Mouse (Mus musculus) heart, embryonic 15.5 days (tissue): ENCODE results near the gene 5031410I06Rik. TPM values are rescaled to one million over a fixed set of nuclear protein-coding genes. Genes with fewer than 3 reads are reported as not detected.
"Not testable (repeated sequence)": the region's sequence is repeated elsewhere in the genome, so short reads cannot be mapped to it uniquely, and the experiment has no call there.

Experiments
- ATAC-seq: fragments of 200-750 bp; cut with Nextera tagmentation; replicated peaks from 2 replicates; pipeline ENCODE4 v1.8.0; 2017; ENCODE audit warnings: low read depth, moderate TSS enrichment; ENCODE audit not compliant: insufficient number of reproducible peaks, insufficient read depth, low FRiP score
- H3K27ac ChIP-seq: fragments of 300-500 bp; sonication (generic); 2 replicates; pipeline ENCODE4 v1.5.1; 2015; ENCODE audit warnings: mild to moderate bottlenecking, inconsistent platforms
- H3K27me3 ChIP-seq: fragments of 300-500 bp; sonication (generic); 2 replicates; pipeline ENCODE4 v1.6.1; 2015; ENCODE audit warnings: inconsistent platforms
- H3K36me3 ChIP-seq: fragments of 300-500 bp; sonication (generic); 2 replicates; pipeline ENCODE4 v1.6.1; 2015; ENCODE audit warnings: mild to moderate bottlenecking, inconsistent platforms
- H3K4me1 ChIP-seq: fragments of 300-500 bp; sonication (generic); replicated peaks from 2 replicates; pipeline ENCODE4 v1.6.1; 2015; ENCODE audit warnings: inconsistent platforms
- H3K4me2 ChIP-seq: fragments of 300-500 bp; sonication (generic); 2 replicates; pipeline ENCODE4 v1.6.1; 2015; ENCODE audit warnings: inconsistent platforms, mild to moderate bottlenecking, moderate library complexity
- H3K4me3 ChIP-seq: fragments of 300-500 bp; sonication (generic); 2 replicates; pipeline ENCODE4 v1.5.1; 2015; ENCODE audit warnings: mild to moderate bottlenecking, inconsistent platforms
- H3K9ac ChIP-seq: fragments of 300-500 bp; sonication (generic); 2 replicates; pipeline ENCODE4 v1.6.1; 2015; ENCODE audit warnings: mild to moderate bottlenecking, inconsistent platforms
- H3K9me3 ChIP-seq: fragments of 300-500 bp; sonication (generic); replicated peaks from 2 replicates; pipeline ENCODE4 v1.6.1; 2016; ENCODE audit warnings: inconsistent platforms
- WGBS: fragments of 180-500 bp; shearing (Covaris S2); methylation state at CpG from one replicate; pipeline ENCODE4 v1.1.7; 2015; ENCODE audit warnings: mixed read lengths; 5-methylcytosine and 5-hydroxymethylcytosine counted together
- polyA plus RNA-seq: library from polyadenylated mRNA; unstranded; fragments of >200 nt; fragmentation: Nextera tagmentation; extraction: Ambion mirVana; gene quantifications from 2 replicates; pipeline ENCODE4 v1.2.1, GENCODE M21; 2015

Gene 5031410I06Rik
- 0.13 TPM in 1 of 2 replicates, not detected in the other for polyA plus RNA-seq

DNA sequence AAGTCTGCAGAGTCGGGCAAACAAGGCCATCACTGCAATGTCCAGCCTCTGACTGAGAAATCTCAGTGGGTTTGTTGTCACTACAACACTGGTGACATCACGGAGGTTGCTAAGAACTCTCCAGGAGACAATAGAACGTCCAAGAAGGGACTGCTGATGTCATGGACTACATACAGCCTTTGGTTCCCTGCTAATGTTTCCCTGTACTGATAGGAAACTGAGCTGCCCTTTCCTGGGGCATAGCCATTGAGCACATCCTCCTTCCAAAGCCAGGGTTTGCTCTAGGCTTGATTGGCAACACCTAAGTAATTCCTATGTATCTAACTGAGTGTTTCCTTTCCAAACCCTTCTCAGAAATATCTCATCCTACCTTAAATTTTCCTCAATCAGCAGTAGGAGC is at the start of gene 5031410I06Rik:
TSS of gene 5031410I06Rik (minus strand) at position 101 of the 400 bp plus-strand sequence.
- H3K36me3 ChIP-seq, H3K27ac ChIP-seq, H3K4me2 ChIP-seq, H3K9ac ChIP-seq, ATAC-seq, H3K27me3 ChIP-seq, H3K4me1 ChIP-seq, H3K4me3 ChIP-seq, H3K9me3 ChIP-seq: not testable (repeated sequence)
- WGBS: no CpG with 5 or more reads among the region's 3 CpGs

DNA sequence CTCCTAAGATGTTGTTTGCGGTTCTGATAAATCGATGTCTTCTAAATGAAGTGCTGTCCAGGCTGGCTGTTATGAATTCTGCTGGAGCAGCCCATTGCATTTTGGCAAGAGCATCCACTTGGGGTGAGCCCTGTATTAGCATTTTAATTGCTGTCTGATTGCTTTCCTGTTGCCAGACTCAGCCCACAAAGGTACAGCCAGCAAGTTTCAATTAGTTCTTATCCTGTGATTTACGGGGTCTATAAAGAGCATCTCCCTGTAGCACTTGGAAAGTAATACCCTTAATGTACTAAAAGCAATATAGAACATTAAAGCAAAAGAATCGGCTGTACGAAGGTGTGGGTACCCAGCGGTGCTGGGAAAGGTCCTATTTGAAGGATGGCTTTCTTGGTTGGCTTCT is 37.7 kb upstream of the 5031410I06Rik start:
- Histone ChIP-seq H3K36me3 (no peaks in the 10 kb centered on the region), H3K4me3 (no peak overlapping the region), H3K9me3 (no peaks in the 10 kb centered on the region), H3K27ac (no peak overlapping the region), H3K27me3 (no peaks in the 10 kb centered on the region), H3K4me1 (no peaks in the 10 kb centered on the region), H3K9ac (no peak overlapping the region), H3K4me2 (no peak overlapping the region)
- ATAC-seq: no peak
- WGBS: 75% methylated on average over 6 of the region's 6 CpGs

DNA sequence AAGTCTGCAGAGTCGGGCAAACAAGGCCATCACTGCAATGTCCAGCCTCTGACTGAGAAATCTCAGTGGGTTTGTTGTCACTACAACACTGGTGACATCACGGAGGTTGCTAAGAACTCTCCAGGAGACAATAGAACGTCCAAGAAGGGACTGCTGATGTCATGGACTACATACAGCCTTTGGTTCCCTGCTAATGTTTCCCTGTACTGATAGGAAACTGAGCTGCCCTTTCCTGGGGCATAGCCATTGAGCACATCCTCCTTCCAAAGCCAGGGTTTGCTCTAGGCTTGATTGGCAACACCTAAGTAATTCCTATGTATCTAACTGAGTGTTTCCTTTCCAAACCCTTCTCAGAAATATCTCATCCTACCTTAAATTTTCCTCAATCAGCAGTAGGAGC is 16.2 kb upstream of the 5031410I06Rik start, which contains the start of gene Gm10220:
TSS of gene Gm10220 (minus strand) at position 101 of the 400 bp plus-strand sequence.
- no CpG with 5 or more reads among the region's 3 CpGs for WGBS
- not testable (repeated sequence) for H3K4me1 ChIP-seq, H3K4me2 ChIP-seq, H3K27me3 ChIP-seq, H3K9ac ChIP-seq, H3K9me3 ChIP-seq, H3K36me3 ChIP-seq, H3K27ac ChIP-seq, ATAC-seq, H3K4me3 ChIP-seq

DNA sequence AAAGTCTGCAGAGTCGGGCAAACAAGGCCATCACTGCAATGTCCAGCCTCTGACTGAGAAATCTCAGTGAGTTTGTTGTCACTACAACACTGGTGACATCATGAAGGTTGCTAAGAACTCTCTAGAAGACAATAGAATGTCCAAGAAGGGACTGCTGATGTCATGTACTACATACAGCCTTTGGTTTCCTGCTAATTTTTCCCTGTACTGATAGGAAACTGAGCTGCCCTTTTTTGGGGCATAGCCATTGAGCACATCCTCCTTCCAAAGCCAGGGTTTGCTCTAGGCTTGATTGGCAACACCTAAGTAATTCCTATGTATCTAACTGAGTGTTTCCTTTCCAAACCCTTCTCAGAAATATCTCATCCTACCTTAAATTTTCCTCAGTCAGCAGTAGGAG is 16.0 kb downstream of the 5031410I06Rik start, which contains the start of gene Gm10471:
TSS of gene Gm10471 (minus strand) at position 101 of the 400 bp plus-strand sequence.
- H3K9me3 ChIP-seq, ATAC-seq, H3K27ac ChIP-seq, H3K4me3 ChIP-seq, H3K4me2 ChIP-seq, H3K9ac ChIP-seq, H3K27me3 ChIP-seq, H3K4me1 ChIP-seq, H3K36me3 ChIP-seq: not testable (repeated sequence)
- 68% methylated on average over 1 of the region's 1 CpGs for WGBS

DNA sequence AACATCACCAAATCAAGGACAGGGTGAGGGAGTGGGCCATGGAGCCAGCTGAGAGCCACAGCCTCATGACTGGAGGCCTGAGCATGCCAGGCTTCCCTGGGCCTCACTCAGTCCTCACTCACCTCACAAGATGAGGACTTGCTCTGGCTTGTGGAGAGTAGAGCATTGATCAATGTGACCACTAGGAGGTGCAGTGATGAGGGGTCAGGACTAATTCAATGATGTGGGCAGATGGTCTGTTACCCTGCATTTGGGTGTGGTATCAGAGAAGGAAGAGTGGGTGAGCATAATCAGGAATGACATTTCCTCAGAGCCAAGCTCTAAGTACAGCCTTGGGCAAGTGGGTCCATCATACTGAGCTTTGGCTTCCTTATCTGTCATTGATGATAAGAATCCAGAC is 26.1 kb downstream of the 5031410I06Rik start:
- H3K36me3 ChIP-seq, H3K4me1 ChIP-seq, H3K27ac ChIP-seq, H3K9me3 ChIP-seq, H3K4me2 ChIP-seq, H3K9ac ChIP-seq, H3K27me3 ChIP-seq, ATAC-seq, H3K4me3 ChIP-seq: not testable (repeated sequence)

DNA sequence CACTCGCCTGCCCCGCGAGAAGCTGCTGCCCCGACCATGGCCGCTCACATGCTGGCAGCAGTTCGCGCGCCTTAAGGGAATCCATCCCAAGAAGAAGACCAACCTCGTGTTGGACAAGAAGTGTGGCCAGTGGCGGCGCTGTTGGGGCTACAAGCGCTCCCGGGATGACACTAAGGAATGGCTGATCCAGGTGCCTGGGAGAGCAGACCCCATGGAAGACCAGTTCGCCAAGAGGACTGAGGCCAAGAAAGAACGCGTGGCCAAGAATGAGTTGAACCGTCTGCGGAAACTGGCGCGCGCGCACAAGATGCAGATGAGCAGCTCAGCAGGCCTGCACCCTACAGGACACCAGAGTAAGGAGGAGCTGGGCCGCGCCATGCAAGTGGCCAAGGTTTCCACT is 34.4 kb downstream of the 5031410I06Rik start:
- no peak; the same call in 1 of the 2 replicates for ATAC-seq
- Histone ChIP-seq H3K9me3 (no peaks in the 10 kb centered on the region), H3K27me3 (no peaks in the 10 kb centered on the region), H3K4me1 (no peaks in the 10 kb centered on the region), H3K36me3 (no peaks in the 10 kb centered on the region), H3K27ac (no peak overlapping the region), H3K4me3 (no peak overlapping the region), H3K4me2 (no peak overlapping the region), H3K9ac (no peak overlapping the region)
- WGBS: 79% methylated on average over 24 of the region's 24 CpGs

DNA sequence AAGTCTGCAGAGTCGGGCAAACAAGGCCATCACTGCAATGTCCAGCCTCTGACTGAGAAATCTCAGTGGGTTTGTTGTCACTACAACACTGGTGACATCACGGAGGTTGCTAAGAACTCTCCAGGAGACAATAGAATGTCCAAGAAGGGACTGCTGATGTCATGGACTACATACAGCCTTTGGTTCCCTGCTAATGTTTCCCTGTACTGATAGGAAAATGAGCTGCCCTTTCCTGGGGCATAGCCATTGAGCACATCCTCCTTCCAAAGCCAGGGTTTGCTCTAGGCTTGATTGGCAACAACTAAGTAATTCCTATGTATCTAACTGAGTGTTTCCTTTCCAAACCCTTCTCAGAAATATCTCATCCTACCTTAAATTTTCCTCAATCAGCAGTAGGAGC is 46.7 kb downstream of the 5031410I06Rik start, which contains the start of gene Gm7347:
TSS of gene Gm7347 (minus strand) at position 101 of the 400 bp plus-strand sequence.
- not testable (repeated sequence) for H3K9me3 ChIP-seq, H3K4me1 ChIP-seq, H3K4me2 ChIP-seq, H3K9ac ChIP-seq, H3K27ac ChIP-seq, H3K36me3 ChIP-seq, H3K27me3 ChIP-seq, H3K4me3 ChIP-seq, ATAC-seq
- no CpG with 5 or more reads among the region's 2 CpGs for WGBS

Other genes with a start within 250 kb of the 5031410I06Rik start
- not detected in 2 replicates for gene Gm21663, start 163.0 kb downstream of the 5031410I06Rik start, polyA plus RNA-seq
- gene Gm21671, start 150.9 kb downstream of the 5031410I06Rik start, polyA plus RNA-seq: 0.10 TPM in 1 of 2 replicates, not detected in the other
- 0.09 and 0.10 TPM in 2 replicates for gene Gm21680, start 132.7 kb downstream of the 5031410I06Rik start, polyA plus RNA-seq
- 0.11 TPM in 1 of 2 replicates, not detected in the other for gene Gm21698, start 116.7 kb downstream of the 5031410I06Rik start, polyA plus RNA-seq
- gene Gm1979, start 100.6 kb downstream of the 5031410I06Rik start, polyA plus RNA-seq: 0.09 TPM in 1 of 2 replicates, not detected in the other
- gene Gm5862, start 82.4 kb downstream of the 5031410I06Rik start, polyA plus RNA-seq: not detected in 2 replicates
- gene Speer4a, start 65.8 kb downstream of the 5031410I06Rik start, polyA plus RNA-seq: 0.13 TPM in 1 of 2 replicates, not detected in the other
- gene Gm7347, start 46.8 kb downstream of the 5031410I06Rik start, polyA plus RNA-seq: 0.05 and 0.10 TPM in 2 replicates
- gene Gm10471, start 16.1 kb downstream of the 5031410I06Rik start, polyA plus RNA-seq: not detected in 2 replicates
- 0.09 TPM in 1 of 2 replicates, not detected in the other for gene Gm10220, start 16.1 kb upstream of the 5031410I06Rik start, polyA plus RNA-seq
- gene Gm7361, start 152.3 kb upstream of the 5031410I06Rik start, polyA plus RNA-seq: 0.05 TPM in 1 of 2 replicates, not detected in the other